Mouse (Mus musculus) spleen, postnatal 10 days (tissue): Measurements from ENCODE around the gene Plbd1.

ENCODE experiments used
- DNase-seq, 2 experiments: peaks; one replicate each; pipeline ENCODE4 v3.0.0; 2021 to 2022; ENCODE audit warnings: low spot score in 2 of 2

Gene Plbd1

DNA sequence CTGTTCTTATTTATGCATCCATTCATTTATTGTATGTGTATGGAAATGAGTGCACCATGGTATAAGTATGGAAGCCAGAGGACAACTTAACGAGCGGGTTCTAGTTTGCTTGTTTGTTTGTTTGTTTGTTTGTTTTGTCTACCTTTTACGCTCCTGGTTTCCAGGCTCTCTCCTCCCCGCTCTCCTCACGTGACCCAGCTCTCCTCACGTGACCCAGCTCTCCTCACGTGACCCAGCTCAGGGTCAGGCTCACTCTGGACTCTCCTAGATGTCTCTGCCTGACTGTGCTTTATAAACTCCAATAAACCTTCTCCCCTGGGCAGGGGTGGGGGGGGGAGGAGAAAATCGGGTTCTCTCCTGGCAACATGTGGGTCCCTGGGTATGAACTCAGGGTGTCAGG lies 11.1 kb downstream of the Plbd1 start:
- no peak for DNase-seq

DNA sequence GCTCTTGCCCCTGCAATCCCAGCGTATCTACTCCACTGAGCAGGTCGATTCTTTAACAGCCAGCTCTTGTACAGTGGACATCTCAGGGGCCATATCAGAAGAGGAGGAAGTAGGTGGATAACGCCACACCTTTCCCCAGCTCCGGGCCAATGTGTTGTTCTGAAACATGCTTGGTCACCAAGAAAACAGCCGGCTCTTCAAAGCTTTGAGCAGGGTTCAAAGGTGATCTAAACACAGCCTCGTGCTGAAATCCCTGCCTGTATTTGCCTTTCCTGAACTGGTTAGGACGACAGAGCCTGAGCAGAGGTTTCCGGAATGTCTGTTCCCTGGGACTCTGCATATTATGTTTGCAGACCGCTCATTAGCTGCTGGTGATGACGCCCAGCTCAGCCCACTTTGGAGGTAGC lies 14.3 kb downstream of the Plbd1 start:
- no peak for DNase-seq

DNA sequence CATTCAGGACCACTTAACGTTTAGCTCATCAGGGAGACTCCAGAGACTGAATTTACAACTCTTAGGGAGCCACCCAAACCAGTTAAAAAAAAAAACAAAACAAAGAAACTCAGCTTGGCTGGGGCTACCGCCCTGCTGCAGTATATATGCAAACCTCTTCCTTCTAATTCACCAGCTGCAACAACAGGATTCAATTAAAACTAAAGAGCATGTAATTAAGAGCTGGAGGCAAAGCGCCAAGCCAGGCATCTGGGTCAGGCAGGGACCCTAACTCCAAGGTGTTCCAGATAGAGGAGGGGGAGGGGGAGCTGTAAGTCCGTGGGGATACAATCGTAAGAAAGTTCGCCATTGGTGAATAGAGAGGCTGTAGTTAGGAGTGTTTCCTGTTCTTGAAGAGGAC lies 15.5 kb downstream of the Plbd1 start:
- DNase-seq, result no peak

DNA sequence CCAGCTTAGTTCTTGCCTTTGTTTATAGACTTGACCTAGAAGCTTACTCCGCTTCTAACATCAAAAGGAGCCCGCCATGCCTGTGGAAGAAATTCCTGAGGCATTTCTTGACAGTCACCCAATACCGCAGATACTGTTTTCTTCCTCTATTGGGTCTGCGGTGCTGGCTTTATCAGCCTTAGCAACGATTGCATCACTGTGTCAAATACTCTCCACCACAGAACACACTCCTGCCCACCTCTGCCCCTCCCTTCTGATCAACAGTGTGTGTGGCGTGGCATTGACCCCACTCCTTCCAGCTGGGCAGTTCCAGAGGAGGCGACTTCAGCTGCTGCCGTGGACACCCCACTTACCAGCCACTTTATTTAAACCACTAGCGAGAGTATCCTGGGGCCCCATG lies 16.0 kb downstream of the Plbd1 start:
- no peak for DNase-seq

DNA sequence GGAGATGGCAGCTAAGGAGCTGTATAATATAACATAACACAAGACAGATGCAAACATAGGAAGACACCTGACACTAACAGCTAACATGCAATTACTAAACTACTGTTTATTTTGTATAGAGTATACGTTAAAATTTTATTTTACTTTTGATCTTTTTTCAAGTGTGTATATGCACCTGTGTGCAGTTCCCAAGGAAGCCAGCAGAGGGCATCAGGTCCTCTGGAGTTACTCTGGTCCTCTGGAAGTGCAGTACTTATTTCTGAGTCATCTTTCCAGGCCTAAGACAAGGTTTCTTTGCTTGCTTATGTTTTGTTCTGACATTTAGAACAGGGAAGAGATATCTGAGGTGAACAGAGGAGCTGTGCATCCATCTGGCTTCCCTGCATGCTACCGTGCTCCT lies 17.6 kb downstream of the Plbd1 start:
- DNase-seq, result peak in 1 of 2 experiments; percentile 56

DNA sequence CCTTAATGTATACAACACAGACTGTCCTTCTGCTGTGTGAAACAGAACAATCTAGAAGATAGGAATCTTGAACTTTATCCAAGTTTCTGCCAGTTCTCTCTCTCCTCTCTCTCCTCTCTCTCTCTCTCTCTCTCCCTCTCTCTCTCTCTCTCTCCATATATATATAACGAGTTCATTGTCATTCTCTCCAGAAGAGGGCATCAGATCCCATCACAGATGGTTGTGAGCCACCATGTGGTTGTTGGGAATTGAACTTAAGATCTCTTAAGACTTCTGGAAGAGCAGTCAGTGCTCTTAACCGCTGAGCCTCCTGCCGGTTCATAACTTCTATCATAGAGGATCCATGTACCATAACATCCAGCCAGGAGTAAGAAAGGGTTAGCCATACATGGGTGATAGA lies 26.7 kb downstream of the Plbd1 start:
- no peak for DNase-seq

DNA sequence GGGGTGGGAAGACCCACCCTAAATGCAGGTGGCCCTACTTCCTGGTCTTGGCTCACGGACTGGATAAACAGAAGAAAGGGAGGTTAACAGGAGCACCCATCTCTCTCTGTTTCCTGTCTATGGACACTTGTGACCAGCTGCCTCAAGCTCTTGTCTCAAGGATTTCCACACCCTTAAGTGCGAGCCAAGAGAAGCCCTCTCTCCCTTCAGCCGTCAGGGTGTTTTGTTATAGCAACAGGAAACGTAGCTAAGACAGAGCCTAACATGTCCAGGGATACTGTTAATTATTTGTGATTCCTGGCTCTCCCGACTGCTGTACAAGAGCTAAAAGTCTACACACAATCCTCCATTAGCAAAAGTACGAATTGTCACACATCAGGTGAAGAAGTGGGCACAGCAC lies 28.0 kb downstream of the Plbd1 start:
- no peak for DNase-seq

DNA sequence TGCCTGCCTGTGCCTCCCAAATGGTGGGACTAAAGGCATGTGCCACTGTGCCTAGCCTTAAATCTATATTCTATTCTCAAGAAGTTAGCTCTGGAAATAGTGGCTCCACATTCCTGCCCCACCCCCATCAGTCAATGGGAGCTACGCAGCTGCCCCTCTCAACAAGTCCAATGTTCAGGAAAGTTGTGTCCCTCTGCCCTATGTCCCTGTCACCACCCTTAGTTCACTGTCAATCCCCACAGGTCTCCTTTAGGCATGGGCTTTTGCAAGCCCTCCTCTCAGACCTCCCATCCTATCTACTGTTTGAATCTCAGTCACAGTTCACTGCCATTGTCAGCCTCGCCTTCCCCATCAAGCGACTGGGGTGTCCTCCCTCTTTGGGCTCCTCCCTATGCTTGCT lies 28.6 kb downstream of the Plbd1 start:
- DNase-seq, result no peak

DNA sequence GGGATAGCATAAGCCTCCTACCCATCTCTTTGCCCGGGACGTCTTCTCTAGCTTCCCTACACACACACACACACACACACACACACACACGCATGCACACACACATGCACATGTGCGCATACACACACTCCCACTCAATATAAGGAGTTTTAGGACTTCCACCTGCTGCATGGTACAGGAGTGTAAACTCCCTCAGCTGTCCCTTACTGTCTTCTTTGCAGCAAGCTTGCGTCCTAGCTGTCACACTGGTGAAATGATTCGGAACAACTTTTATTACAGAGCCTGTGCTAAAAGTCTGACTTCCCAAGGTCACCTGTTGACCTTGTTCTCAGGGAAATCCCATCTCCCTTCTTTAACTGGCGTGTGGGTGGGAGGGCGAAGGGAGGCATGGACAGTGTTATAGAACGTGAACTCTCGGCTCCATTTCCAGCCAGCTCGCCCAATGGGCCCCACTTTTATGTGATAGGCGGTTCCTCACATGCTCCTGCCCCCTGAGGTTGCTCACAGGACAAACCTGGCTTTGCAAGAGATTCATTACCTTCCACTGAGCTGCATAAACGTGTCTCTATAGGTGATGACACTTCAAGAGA lies 29.7 kb downstream of the Plbd1 start:
- DNase-seq, result no peak

DNA sequence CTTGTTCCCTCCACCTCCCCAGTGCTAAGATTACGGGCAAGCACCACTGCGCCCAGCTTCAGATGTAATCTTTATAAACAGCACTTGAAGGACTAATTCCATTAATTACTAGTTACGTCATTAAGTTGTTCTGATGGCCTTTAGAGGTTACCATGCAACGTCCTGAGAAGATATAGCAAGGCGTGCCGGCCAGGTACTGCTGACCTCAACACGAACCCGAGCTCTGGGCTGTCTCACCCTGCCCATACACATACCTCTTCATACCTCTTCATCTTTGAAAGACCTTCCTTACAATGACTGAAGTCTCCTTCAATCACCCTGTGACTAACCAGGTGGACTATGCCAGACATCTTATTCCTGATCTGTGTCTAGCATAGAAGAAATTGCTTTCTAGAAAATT lies 30.2 kb downstream of the Plbd1 start:
- DNase-seq, result no peak

DNA sequence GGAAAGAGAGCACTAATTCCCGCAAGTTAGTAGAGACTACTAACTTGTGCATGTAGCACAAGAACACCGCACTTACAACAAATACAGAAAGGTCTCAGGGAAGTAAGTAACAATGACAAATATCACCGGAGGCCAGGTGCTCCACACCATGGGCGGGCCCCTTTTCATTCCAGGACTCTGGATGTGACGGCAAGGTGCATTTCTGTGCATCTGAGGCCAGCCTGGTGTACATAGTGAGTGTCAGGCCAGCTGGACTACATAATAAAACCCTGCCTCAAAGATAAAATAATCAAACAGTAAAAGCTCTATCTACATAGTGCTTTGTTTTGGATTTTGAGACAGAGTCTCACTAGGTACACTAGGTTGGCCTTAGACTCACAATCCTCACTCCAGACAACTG lies 32.1 kb downstream of the Plbd1 start:
- DNase-seq, result no peak

DNA sequence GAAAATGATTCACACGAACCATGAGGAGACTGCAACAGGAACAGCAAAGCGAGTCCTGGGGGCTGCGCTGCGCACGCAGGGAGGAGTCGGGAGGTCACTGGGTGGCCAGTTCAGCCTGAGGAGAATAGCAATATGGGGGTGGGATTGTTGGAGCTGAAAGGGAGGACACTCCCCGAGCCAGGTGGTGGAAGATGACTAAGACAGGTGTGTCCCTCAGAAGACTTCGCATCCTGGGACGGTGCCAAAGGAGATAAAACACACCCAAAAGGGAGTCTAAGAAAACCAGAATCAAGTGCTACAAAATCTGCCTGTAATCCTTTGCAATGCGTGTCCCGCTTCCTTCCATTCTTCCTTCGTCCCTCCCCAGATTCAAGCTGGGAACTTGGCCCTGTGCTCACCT lies 36.3 kb downstream of the Plbd1 start:
- DNase-seq, result no peak

DNA sequence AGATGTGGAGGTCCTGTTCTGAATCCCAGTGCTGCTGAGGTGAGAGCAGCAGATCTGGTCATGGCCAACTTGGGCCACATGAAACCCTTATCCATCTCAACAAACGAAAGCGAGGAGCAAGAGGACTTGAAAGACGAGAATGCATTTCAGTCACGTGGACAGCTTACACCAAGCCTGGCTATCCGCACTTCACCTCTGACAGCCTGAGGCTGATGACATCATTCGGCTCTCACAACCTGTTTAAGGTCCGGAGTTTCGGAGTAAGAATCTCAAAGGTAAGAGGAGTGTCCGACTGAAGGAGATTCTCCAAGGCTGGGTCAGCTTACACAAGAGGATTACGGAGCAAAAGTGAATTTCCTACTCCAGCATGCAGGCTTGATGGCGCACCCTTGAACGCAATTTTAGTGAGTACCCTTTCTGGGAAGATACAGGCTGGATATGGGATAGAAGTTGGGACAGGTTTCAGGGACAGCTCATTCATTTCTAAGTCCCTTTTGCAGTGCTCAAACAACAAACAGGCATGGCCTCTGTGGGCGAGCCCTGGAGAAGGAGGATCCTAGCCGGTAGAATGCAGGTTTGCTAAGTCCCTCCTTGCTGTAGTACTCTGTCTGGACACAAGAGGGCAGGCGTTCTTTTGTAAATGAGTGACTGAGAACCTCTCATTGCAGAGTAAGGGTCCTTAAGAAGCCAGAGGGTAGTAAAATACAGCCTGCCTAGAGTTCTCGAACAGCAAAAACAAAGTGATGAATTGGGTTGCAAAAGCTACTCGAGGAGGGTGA lies 41.2 kb downstream of the Plbd1 start:
- DNase-seq, result peak; percentile 76 to 86

DNA sequence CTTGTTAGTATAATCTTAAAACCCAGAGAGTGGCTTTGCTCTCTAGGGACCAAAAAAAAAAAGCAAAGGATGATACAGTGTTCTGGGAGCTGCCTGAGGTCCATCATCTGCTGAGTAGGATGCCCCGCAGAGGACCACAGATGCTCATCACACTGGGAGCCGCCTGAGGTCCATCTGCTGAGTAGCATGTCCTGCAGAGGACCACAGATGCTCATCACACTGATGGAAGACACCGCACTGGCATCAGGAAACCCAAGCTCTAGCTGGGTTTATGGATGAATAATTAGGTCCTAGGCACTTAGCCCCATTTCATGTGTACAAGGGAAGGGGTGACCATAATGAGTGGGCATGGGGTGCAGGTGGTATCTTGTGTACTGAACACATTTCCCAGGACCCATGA lies 47.6 kb downstream of the Plbd1 start:
- no peak for DNase-seq

DNA sequence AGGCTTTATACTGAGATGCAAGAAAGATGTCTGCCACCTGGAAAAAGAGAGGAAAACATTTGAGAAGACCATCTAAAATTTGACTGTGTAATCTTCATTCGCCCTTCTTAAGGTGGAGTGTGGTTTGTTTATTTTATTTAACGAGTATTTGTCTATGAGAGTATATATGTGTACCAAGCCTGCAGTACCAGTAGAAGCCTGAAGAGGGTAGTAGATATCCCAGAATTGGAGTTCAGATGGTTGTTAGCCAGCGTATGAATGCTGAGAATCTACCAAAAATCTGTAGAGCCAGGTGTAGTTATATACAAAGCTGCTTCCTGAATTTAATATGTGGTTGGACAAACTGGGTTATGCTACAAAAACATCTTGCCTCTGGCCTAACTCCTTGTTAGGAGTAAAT lies 49.4 kb downstream of the Plbd1 start:
- no peak for DNase-seq

DNA sequence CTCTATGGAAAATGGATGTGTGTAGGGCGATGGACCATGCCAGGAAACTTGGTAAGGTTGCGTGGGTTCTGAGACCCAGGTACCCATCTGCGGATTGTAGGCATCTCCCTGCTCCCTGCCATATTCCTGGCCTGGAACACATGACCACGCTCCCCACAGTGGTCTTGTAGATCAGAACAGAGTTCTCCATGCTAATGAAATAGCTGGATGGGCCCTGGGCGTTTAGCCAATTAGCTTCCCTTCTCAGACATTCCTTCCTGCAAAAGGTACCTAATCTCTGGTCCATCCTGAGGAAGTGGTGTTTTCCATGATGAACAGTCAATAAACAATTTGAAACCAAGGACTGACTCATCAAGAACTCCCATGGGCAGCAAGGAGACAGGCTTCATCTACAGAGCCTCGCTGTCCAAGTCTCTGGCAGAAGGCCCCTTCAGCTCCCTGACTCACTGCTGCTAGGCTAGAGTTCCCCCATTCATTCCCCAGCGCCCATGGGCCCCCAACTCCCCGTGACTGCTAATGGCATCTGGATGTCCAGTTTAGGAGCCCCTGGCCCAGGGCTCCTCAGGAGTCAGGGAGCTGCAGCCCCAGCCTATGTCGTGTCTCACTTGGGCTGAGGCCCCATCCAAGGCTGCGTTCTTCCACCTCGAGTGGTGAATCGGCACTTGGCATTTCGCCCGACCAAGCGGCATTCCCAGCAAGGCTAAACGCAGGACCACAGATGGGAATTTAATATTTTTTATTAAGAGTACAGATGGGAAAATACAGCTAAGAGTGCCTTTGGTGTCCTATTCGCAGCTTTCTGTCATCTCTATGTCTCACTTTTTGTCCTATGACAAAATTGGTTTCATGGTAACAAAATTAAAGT lies 50.1 kb downstream of the Plbd1 start:
- DNase-seq, result no peak

DNA sequence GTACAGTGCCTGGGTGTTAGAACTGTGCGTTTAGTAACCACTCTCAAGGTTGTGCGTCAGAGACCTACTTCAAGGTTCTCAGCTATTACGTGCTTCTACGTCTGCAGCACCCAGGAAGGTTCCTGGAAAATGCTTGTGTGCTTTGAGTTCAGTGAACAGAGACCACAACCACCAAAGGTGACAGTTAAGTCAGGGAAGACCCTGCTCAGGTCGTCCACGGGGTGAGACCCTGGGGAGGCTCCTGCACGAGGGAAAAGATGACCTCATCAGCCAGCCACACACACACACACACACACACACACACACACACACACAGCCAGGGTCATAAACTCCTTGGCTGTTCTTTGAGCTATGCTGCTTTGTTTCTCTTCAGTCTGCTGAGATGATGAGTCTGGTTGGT lies 59.1 kb downstream of the Plbd1 start:
- no peak for DNase-seq

DNA sequence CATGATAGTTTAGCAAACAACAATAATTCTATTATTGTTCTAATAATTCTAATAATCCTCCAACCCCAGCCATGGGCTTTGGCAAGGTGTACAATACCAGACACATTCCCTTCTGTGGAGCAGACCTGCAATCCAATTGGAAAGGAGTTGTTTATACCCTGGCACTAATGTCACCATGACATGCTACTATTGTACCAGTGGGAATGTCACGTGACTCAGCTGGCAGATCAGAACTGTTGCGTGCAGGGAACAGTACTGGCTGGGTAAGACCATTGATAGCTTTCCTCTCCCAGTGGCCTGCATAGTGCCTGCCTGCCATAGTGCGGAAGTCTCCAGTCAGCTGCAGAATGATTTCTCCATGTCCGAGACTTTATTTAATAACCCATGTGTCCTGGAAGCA lies 67.2 kb downstream of the Plbd1 start:
- no peak for DNase-seq

DNA sequence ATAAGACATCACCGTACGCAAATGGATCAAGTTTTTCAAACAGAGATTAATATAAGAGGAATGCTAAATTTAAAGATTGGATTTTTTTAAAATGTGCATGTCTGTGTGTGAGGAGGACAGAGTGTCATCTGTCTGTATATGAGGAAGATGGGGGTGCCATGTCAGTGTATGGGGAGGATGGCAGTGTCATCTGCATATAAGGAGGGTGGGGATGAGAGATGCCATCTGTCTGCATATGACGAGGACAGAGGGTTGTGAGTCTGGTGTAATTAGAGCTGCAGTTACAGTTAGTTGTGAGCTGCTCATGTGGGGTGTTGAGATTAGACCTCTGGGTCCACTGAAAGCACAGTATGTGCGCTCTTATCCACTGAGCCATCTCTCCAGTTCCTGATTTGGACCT lies 71.0 kb downstream of the Plbd1 start:
- DNase-seq, result no peak

DNA sequence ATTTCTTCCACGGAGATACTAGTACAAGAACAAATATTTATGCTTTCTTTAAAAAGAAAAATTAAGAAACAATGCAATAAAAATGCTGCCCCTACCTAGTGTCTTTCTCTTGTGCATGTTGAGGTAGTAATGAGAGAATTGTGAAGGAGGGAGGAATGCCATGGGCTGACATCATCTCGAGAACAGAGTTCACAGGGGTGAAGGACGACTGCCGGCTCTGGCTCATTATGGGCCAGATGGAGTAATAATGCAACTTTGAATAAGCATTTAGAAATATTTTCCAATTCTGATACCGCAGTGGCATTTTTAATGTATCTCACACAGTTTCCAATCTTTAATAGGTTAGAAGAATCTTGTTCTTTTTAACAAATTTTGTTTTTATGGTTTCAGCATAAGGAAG lies 95.7 kb downstream of the Plbd1 start:
- DNase-seq, result no peak
